Mouse (Mus musculus): ENCODE measurements at regions not wholly inside any gene's neighbourhood (a gene's known extent, or its start where the extent isn't known, plus 50 kb on each side); places are given as distances from the start of the nearest gene placed in this dataset.

GRCm38 (mm10) chr2:117710173-117710813 lies 367.5 kb upstream of the Rasgrp1 start:
- no peak for DNase-seq (ENCODE audit: low spot score)

DNA sequence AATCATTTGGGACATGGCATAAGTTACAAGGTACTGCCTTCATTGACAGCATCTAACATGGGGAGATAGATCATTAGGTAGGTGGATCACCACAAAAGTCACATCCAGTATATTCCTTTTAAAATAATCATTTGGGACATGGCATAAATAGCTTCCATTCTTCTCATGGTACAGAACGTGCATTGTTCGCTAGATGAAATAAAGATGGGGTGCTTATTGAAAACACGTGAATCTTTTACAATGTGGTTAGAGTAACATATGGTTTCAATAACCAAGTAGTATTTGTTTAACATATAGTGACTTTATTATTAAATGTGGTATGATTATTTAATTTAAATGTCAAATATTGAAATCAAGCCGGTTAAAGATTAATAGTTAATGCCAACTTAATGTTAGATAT lies 381.3 kb upstream of the Rasgrp1 start:
- no peak for DNase-seq (ENCODE audit: low spot score)

DNA sequence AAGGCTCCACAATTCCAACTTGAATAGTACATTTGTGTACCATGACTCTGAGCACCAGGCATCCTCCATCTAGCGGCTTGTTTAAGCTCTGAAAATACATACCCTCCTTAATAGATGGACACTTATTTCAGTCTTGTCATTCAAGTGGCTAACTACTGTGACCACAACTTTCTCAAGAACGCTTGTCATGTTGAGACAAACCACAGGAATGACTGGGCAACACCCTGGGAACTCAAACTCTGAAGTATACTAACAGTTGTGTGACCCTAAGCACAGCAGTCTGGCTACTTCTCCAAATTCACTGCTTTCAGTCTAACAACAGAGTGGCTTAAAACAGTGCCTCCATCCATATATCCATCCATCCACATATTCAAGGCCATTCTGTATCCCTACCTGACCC lies 380.4 kb upstream of the Thbs1 start:
- DNase-seq (ENCODE audit: low spot score), result no peak

GRCm38 (mm10) chr2:117742413-117742812 lies 369.3 kb upstream of the Thbs1 start:
- DNase-seq (ENCODE audit: low spot score), result no peak

GRCm38 (mm10) chr2:117743901-117744300 lies 367.8 kb upstream of the Thbs1 start:
- no peak for DNase-seq (ENCODE audit: low spot score)

DNA sequence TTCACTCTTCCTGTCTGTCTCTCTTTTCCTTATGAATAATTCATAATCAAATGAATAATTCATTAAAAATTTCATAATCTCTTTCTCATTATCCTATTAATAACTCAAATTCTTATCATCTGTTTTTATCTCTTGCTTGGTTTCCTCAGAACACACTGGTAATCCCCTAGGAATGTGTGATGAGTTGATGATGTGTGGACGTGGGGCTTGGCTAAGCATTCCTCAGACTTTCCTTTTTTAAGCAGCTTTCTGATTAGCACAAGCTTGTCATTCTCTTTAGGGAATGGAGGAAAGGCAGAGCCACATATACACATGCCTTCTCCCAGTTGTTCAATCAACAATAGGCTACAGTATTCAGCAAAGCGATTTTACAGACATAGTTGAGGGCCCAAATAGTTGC lies 365.9 kb upstream of the Thbs1 start:
- DNase-seq (ENCODE audit: low spot score), result no peak

- DNase-seq (ENCODE audit: low spot score), result no peak
Measured at GRCm38 (mm10) chr2:117747136-117747535, 364.5 kb upstream of the Thbs1 start.

DNA sequence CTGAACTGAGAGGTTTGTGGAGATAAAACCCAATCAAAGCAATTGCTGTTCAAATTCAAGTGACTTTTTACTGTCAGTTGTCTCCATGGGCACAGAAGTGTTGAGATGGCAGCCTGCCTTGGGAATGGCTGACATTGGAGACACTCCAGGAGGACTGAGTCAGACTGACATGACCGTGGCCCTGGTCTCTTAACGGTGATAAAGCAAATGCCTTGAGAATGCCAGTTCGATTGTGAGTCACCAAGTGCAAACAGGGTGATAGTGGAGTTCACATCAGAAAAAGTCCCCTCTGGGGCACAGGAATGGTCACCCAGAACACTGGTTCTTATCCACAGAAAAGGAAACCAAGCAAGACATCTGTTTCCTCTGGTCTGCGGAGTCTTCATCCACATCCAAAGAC lies 362.8 kb upstream of the Thbs1 start:
- DNase-seq (ENCODE audit: low spot score), result no peak

DNA sequence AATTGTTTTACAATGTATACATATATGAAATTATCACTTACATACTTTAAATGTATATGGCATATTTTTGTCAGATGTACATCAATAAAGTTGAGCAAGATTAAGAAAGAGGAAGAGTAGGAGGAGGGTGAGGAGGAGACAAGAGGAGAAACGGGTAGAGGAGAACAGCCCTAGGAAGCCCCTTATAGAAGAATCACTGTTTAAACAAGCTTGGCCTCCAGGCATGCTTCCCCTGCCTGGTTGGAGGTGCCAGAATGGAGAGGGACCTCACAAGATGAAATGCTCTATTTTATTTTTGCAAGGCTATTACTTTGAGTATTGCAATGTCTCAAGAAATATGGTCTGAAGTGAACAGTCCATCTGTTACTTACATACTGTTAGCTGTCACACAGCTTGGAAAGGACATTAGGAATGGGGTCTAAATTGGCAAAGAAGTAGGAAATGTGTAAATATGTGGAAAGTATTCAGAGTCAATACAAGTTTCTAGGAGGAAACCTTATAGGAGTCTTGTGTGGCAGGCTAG lies 352.1 kb upstream of the Thbs1 start:
- no peak for DNase-seq (ENCODE audit: low spot score)

DNA sequence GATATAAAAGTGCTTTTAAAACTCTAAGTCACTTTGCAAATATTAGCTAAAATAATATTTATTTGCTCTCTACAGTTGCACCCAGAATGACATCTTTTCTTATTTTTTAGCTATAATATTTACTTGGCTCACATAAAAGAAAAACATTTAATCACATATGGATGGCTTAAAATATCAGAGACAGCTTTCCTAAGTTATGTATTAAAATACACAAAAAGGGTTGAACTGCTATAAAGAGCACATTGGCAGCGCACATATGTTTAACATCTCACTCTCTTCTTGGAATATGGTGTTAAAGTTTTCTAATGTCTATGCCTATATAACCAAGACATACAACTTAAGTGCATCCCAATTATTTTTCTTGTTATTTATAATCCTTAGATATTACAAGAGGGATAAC lies 348.0 kb upstream of the Thbs1 start:
- no peak for DNase-seq (ENCODE audit: low spot score)

DNA sequence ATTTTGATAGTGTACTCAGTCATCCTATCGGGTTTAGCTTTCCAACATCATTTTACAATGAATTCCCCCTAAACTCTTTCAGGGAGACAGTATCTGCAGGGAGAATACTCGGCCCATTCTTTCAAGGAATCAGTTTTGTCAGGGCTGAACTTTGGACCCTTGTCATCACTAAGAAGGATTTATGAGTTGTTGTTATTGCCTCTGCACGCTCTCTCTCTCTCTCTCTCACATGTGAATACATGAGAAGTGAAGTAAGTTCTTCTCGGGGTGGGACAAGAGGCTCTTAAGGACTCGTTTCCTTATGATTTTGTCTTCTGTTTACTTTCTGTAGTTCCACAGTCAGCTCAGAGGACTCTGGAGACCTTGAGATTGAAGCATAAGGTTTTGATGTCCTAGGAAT lies 346.1 kb upstream of the Thbs1 start:
- no peak for DNase-seq (ENCODE audit: low spot score)

DNA sequence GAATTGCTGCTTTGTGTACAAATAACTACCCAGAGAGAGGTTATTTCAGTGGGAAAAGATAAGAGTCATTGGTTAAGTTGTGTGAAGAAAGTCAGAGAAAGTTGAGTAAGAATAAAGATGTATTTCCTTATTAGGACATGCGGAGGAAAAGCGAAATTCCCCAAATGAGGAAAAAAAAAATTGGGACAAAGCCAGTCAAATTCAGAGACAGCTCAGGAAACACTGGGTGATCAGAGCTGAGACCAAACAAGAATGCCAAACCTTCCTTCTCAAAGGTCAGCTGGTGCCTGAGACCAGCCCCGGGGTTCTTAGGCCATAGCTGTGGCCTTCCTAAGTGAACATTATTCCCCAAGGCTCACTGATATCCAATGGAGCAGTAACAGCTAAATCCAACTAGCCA lies 345.2 kb upstream of the Thbs1 start:
- DNase-seq (ENCODE audit: low spot score), result no peak

GRCm38 (mm10) chr2:117769402-117770114 lies 342.1 kb upstream of the Thbs1 start:
- no peak for DNase-seq (ENCODE audit: low spot score)

DNA sequence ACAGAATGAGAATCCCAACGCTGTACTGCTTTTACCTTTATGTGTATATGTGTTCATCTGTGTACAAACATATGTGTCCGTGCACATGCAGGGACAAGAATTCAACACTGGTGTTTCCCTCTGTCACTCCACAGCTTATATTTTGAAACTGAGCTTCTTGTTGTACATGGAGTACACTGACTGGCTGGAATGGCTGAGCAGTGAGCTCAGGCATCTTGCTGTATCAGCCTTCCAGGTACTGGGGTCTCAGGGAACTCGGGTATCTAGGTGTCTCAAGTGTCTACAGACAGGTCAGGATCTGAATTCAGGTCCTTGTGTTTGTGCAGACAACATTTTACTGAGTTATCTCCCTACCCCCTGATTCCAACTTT lies 341.6 kb upstream of the Thbs1 start:
- no peak for DNase-seq (ENCODE audit: low spot score)

DNA sequence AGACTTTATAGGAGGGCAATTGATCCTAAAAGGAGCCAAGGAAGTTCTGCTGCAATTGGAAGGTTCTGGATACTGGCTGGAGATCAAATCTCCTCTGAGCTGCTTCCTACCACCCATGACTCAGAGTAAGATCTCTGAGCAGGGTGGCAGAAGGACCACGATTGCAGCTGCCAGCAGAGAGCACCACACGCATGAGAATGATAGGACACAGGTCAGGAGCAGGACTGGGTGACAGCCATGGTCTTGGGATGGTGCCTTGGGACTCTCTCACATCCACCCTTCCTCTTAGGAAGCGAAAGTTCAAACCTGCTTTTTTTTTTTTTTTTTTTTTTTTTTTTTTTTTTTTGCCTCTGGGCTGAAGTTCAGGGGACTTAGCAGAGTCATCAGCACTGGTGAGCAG lies 331.4 kb upstream of the Thbs1 start:
- no peak for DNase-seq (ENCODE audit: low spot score)

- DNase-seq (ENCODE audit: low spot score), result no peak
Measured at GRCm38 (mm10) chr2:117780816-117781215, 330.9 kb upstream of the Thbs1 start.

DNA sequence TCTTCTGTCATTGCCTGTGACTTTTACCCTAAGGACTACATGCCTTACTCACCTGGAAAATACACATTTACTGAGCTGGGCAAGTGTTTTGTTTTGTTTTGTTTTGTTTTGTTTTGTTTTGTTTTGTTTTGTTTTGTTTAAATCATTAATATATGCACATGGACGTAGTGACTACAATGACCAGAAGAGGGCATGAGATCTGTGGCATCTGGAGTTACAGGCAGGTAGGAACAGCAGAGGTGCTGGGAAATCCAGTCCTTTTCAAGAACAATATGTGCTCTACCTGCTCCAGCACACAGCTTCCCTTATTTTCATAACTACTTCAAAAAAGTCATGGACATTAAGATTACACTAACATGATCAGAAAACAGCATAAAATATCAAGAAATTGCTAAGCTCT lies 324.4 kb upstream of the Thbs1 start:
- no peak for DNase-seq (ENCODE audit: low spot score)

DNA sequence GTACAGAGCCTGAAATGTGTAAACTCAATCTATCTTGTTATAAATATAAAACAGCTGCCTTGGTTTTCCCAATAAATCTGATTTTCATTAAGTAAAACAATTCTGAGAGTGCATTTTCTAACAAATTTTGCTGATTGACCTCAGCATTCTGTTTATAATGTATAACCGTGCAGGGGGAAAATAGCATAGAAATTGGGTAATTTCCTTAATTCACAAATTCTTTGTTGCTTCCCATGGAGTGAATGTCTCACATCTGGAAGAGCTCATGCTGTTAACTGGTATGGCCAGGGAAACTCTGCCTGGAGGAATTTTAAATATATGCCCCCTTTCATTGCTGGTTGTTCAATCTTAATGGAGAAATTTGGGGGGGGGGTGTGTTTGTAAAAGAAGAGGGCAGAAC lies 317.4 kb upstream of the Thbs1 start:
- DNase-seq (ENCODE audit: low spot score), result no peak

DNA sequence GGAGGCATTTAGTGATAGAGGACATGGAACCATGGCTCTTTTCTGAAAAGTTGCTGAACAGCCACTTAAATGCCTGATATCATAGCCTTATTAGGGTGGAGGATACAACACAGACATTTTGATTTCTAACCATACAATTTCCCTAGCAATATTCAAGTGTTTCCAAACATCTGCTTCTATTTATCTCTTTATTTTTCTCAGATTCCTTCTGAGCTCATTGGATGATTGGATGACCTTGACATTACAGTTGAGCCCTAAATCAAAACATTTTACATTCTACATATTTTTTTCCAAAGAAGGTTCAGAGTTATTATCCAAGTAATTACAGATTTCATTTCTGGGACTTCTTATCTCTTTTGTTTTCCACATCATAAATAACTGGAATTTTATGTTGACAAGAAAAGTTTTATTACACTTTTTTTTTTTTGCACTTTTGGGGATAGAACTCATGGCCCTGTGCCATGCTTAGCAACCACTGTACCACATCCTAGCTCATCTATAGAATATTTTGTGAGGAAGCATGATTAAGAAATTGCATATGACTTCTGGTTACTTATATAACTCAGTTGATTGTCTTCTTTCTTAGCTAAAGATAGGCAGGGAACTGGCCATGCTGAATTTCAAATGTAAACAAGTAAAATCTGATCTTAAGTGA lies 309.6 kb upstream of the Thbs1 start:
- DNase-seq (ENCODE audit: low spot score), result no peak

DNA sequence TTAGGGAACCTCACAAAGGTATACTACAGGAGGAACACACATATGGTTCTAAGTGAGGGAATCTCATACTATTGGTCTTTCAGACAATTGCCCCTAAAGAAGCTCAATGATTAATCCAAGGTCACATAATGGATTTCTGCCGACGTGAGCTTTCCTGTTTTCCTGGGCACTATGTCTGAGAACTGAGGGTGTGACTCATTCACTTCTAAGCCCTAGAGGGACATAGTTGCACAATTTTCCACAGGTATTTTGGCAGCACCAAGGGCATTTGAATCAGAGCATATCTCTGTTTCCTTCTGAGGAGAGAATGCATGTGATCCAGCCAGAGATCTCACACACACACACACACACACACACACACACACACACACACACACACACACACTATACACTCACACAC lies 309.0 kb upstream of the Thbs1 start:
- no peak for DNase-seq (ENCODE audit: low spot score)

DNA sequence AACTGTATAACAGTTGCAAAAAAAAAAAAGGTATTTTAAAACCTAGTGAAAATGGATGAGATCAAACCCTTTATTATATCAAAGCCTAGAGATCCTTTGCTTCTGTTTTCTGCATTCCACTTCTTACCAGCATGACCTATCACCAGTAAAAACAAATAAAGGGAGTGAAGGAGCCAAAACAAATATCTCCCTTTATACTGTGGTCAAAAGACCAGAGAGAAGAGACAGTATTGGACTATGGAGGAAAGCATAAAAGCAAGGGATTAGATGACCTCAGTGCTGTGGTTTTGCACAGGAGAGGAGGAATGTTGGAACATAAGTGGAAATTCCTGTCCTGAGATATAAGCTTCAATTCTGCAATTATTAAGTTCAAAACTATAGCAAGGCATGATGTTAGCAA lies 307.0 kb upstream of the Thbs1 start:
- DNase-seq (ENCODE audit: low spot score), result no peak

DNA sequence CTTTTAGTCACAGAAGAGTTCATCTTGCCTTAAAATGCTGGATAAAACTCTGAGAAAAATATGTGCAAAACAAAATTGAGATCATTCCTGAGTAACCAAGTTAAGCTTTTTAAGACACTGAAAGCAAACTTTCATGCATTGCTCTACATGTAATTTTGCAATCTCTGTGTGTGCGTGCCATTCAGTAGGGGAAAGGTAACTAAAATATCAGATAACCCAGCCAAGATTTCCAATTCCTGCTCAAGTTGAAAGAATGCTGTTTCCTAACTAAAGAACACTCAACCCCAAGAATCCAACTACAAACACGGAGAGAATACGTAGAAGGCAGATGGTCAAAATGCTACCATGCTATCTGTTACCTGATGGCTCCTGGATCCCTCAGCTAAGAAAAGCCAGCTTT lies 304.6 kb upstream of the Thbs1 start:
- no peak for DNase-seq (ENCODE audit: low spot score)

DNA sequence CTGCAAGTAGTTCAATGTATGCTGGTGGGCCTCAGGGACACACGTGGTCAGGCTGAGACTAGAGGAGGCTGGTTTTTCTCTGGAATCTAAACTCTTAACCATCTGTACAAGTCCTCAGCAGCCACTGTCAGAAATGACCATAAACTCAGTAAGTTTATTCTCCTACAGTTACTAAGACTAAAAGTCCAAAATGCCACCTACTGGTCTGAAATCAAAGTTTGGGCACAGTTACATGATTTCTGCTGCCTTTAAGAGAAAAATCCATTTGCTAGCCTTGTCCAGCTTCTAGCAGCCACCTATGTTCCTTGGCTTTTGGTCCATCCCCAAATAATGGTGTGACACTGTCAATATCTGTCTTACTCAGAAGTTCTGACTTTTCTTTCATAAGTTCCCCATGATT lies 300.2 kb upstream of the Thbs1 start:
- no peak for DNase-seq (ENCODE audit: low spot score)

GRCm38 (mm10) chr2:117811931-117812330 lies 299.7 kb upstream of the Thbs1 start:
- DNase-seq (ENCODE audit: low spot score), result no peak

Data from spleen, adult 12 weeks (tissue).